Mouse (Mus musculus) right cerebral cortex, postnatal 36 days (tissue): ENCODE data around the gene Cacng7.
"Not testable (repeated sequence)": the region's sequence is repeated elsewhere in the genome, so short reads cannot be mapped to it uniquely, and the experiment has no call there.

Source experiments
- DNase-seq, 2 experiments: peaks; one replicate each; pipeline ENCODE4 v3.0.0; 2022; ENCODE audit warnings: low spot score in 2 of 2, mixed read lengths in 1 of 2

Cacng7 gene

GRCm38 (mm10) chr7:3332619-3333521 is at the start of gene Cacng7:
Gene Cacng7 (plus strand): TSS chr7:3332955.
- DNase-seq = peak in 1 of 2 experiments; percentile 57

- no peak for DNase-seq
Measured at GRCm38 (mm10) chr7:3283081-3283875, 49.5 kb upstream of the Cacng7 start.

- no peak for DNase-seq
Measured at GRCm38 (mm10) chr7:3284604-3285003, 48.2 kb upstream of the Cacng7 start.

GRCm38 (mm10) chr7:3286036-3286435 is 46.7 kb upstream of the Cacng7 start:
- no peak for DNase-seq

GRCm38 (mm10) chr7:3287186-3287585 is 45.6 kb upstream of the Cacng7 start:
- no peak for DNase-seq

- peak in 1 of 2 experiments; percentile 64 for DNase-seq
Measured at GRCm38 (mm10) chr7:3288976-3289970, 43.5 kb upstream of the Cacng7 start, which contains the start of the genes Myadm and Prkcg. Gene Myadm (plus strand): TSS chr7:3289080. Gene Prkcg (plus strand): TSS chr7:3289179.

GRCm38 (mm10) chr7:3290257-3291033 is 42.3 kb upstream of the Cacng7 start:
- peak; percentile 86 to 89 for DNase-seq

GRCm38 (mm10) chr7:3291197-3291596 is 41.6 kb upstream of the Cacng7 start:
- DNase-seq = no peak

GRCm38 (mm10) chr7:3291764-3292163 is 41.0 kb upstream of the Cacng7 start:
- no peak for DNase-seq

GRCm38 (mm10) chr7:3292271-3292670 is 40.5 kb upstream of the Cacng7 start:
- not testable (repeated sequence) for DNase-seq

- DNase-seq = no peak
Measured at GRCm38 (mm10) chr7:3292791-3293190, 40.0 kb upstream of the Cacng7 start.

- DNase-seq = no peak
Measured at GRCm38 (mm10) chr7:3294794-3295193, 38.0 kb upstream of the Cacng7 start.

GRCm38 (mm10) chr7:3295321-3296110 is 37.2 kb upstream of the Cacng7 start:
- DNase-seq = no peak

- DNase-seq = no peak
Measured at GRCm38 (mm10) chr7:3296711-3297110, 36.0 kb upstream of the Cacng7 start.

- no peak for DNase-seq
Measured at GRCm38 (mm10) chr7:3299941-3300617, 32.7 kb upstream of the Cacng7 start.

- DNase-seq = no peak
Measured at GRCm38 (mm10) chr7:3300891-3301627, 31.7 kb upstream of the Cacng7 start.

GRCm38 (mm10) chr7:3301628-3302555 is 30.9 kb upstream of the Cacng7 start:
- no peak for DNase-seq
